In genomic region chr1:56972950-56973592, GRCm38 (mm10) we compare ENCODE assay signal across 8 mouse cellular contexts. TPM values are rescaled to one million over a fixed set of nuclear protein-coding genes. Genes with fewer than 3 reads are reported as not detected.
DNase-seq lines count a peak whose midpoint lies in the region; ATAC-seq and TF ChIP-seq lines count a peak whose summit lies in the region.

No protein-coding gene starts in this region.

- TF ChIP-seq CTCF in liver, embryonic 14.5 days (IDR thresholded peaks at IDR 0.05; ENCODE audit: low read depth) = no peak

- H3K4me1 ChIP-seq in forebrain, embryonic 11.5 days (replicated peaks; ENCODE audit: control insufficient read depth, insufficient read depth, low read length) = peaks cover 19% of the 10 kb centered on the region; the same call in 1 of the 2 replicates
- peaks cover 16% of the 10 kb centered on the region for H3K4me1 ChIP-seq in heart, embryonic 16.5 days (ENCODE audit: control insufficient read depth, insufficient read depth, low read length)
- H3K4me1 ChIP-seq in liver, embryonic 14.5 days (replicated peaks; ENCODE audit: control insufficient read depth in 2 of 2, insufficient read depth in 2 of 2, low read length in 1 of 2) = no peaks in the 10 kb centered on the region
- peaks cover 22% of the 10 kb centered on the region; the same call in 1 of the 2 replicates for H3K4me1 ChIP-seq in neural tube, embryonic 11.5 days (ENCODE audit: control insufficient read depth, insufficient read depth, low read length)
- H3K4me1 ChIP-seq in stomach, embryonic 16.5 days (ENCODE audit: control insufficient read depth, insufficient read depth, low read length) = peaks cover 27% of the 10 kb centered on the region

- H3K27me3 ChIP-seq in forebrain, embryonic 11.5 days (ENCODE audit: control insufficient read depth, insufficient read depth, low read length) = peaks cover 43% of the 10 kb centered on the region
- peaks cover 59% of the 10 kb centered on the region for H3K27me3 ChIP-seq in heart, embryonic 16.5 days (ENCODE audit: control insufficient read depth, insufficient read depth, low read length)
- H3K27me3 ChIP-seq in liver, embryonic 14.5 days (ENCODE audit: control insufficient read depth, insufficient read depth, low read length) = peaks cover 96% of the 10 kb centered on the region
- H3K27me3 ChIP-seq in neural tube, embryonic 11.5 days (ENCODE audit: control insufficient read depth, insufficient read depth, low read length) = peaks cover 59% of the 10 kb centered on the region
- H3K27me3 ChIP-seq in stomach, embryonic 16.5 days (ENCODE audit: control insufficient read depth, insufficient read depth, low read length) = peaks cover 53% of the 10 kb centered on the region

- H3K9me3 ChIP-seq in forebrain, embryonic 11.5 days (ENCODE audit: control insufficient read depth, low read length) = no peaks in the 10 kb centered on the region
- H3K9me3 ChIP-seq in heart, embryonic 16.5 days (replicated peaks; ENCODE audit: control insufficient read depth, low read length) = no peaks in the 10 kb centered on the region
- H3K9me3 ChIP-seq in liver, embryonic 14.5 days (ENCODE audit: control insufficient read depth, low read length) = no peaks in the 10 kb centered on the region
- H3K9me3 ChIP-seq in neural tube, embryonic 11.5 days (ENCODE audit: control insufficient read depth, low read length) = no peaks in the 10 kb centered on the region
- no peaks in the 10 kb centered on the region for H3K9me3 ChIP-seq in stomach, embryonic 16.5 days (replicated peaks; ENCODE audit: control insufficient read depth, low read length)

- H3K4me3 ChIP-seq in forebrain, embryonic 11.5 days (ENCODE audit: low read depth, low read length) = peak overlapping the region; percentile 76
- H3K4me3 ChIP-seq in heart, embryonic 16.5 days (ENCODE audit: low read length) = peak overlapping the region; percentile 86
- peak overlapping the region; percentile 57 to 59 for H3K4me3 ChIP-seq in liver, embryonic 14.5 days (ENCODE audit: insufficient read depth in 1 of 2, low read depth in 2 of 2, low read length in 2 of 2)
- H3K4me3 ChIP-seq in neural tube, embryonic 11.5 days (ENCODE audit: low read depth, low read length) = peak overlapping the region; percentile 78
- peak overlapping the region; percentile 84 for H3K4me3 ChIP-seq in stomach, embryonic 16.5 days (replicated peaks; ENCODE audit: low read length)

- H3K4me2 ChIP-seq in forebrain, embryonic 11.5 days (ENCODE audit: low read depth, low read length, severe bottlenecking) = peak overlapping the region; percentile 96
- H3K4me2 ChIP-seq in heart, embryonic 16.5 days (ENCODE audit: low read depth, low read length) = peak overlapping the region; percentile 100
- H3K4me2 ChIP-seq in liver, embryonic 14.5 days (ENCODE audit: low read depth) = peak overlapping the region; percentile 71
- H3K4me2 ChIP-seq in neural tube, embryonic 11.5 days (ENCODE audit: low read depth) = peak overlapping the region; percentile 95
- peak overlapping the region; percentile 97 for H3K4me2 ChIP-seq in stomach, embryonic 16.5 days (ENCODE audit: low read depth, low read length)

- peak; percentile 85 to 86 for DNase-seq in B cell, adult 2 months
- DNase-seq in brain, embryonic 18.5 days (ENCODE audit: low read depth, low spot score) = peak; percentile 77
- peak; percentile 94 for DNase-seq in forebrain, embryonic 11.5 days (ENCODE audit: low spot score)
- peak; percentile 94 to 97 for DNase-seq in kidney, postnatal 36 days
- peak; percentile 45 to 50 (median 45) for DNase-seq in liver, embryonic 14.5 days (ENCODE audit: low read depth in 3 of 3, low spot score in 3 of 3)
- peak; percentile 96 for DNase-seq in neural tube, embryonic 11.5 days (ENCODE audit: low spot score)

- no peaks in the 10 kb centered on the region for H3K36me3 ChIP-seq in forebrain, embryonic 11.5 days (ENCODE audit: control insufficient read depth, insufficient read depth, low read length)
- no peaks in the 10 kb centered on the region for H3K36me3 ChIP-seq in heart, embryonic 16.5 days (ENCODE audit: control insufficient read depth, insufficient read depth)
- H3K36me3 ChIP-seq in liver, embryonic 14.5 days (replicated peaks; ENCODE audit: control insufficient read depth, insufficient read depth, low read depth) = no peaks in the 10 kb centered on the region
- no peaks in the 10 kb centered on the region for H3K36me3 ChIP-seq in neural tube, embryonic 11.5 days (ENCODE audit: control insufficient read depth, insufficient read depth, low read length)
- no peaks in the 10 kb centered on the region for H3K36me3 ChIP-seq in stomach, embryonic 16.5 days (ENCODE audit: control insufficient read depth, insufficient read depth, low read length)

- ATAC-seq in forebrain, embryonic 11.5 days (replicated peaks; ENCODE audit: low FRiP score) = peak; percentile 66
- ATAC-seq in heart, embryonic 16.5 days (replicated peaks; ENCODE audit: extremely low read depth, insufficient read depth, low FRiP score) = peak; percentile 76
- peak; percentile 46; the same call in 1 of the 2 replicates for ATAC-seq in liver, embryonic 14.5 days (ENCODE audit: insufficient read depth)
- ATAC-seq in neural tube, embryonic 11.5 days (ENCODE audit: insufficient read depth, low FRiP score, low TSS enrichment) = peak; percentile 62
- ATAC-seq in stomach, embryonic 16.5 days (ENCODE audit: insufficient read depth, low FRiP score) = peak; percentile 68; the same call in 1 of the 2 replicates

- peak overlapping the region; percentile 88 for H3K27ac ChIP-seq in forebrain, embryonic 11.5 days (ENCODE audit: low read depth, low read length)
- H3K27ac ChIP-seq in heart, embryonic 16.5 days (ENCODE audit: low read length) = peak overlapping the region; percentile 58
- H3K27ac ChIP-seq in liver, embryonic 14.5 days = no peak overlapping the region
- peak overlapping the region; percentile 80 for H3K27ac ChIP-seq in neural tube, embryonic 11.5 days (ENCODE audit: low read depth, low read length)
- H3K27ac ChIP-seq in stomach, embryonic 16.5 days (ENCODE audit: low read length) = peak overlapping the region; percentile 74

- under 1% methylated on average over 47 of the region's 47 CpGs for WGBS in forebrain, embryonic 11.5 days
- WGBS in heart, embryonic 16.5 days = under 1% methylated on average over 47 of the region's 47 CpGs
- under 1% methylated on average over 46 of the region's 47 CpGs for WGBS in liver, embryonic 14.5 days (ENCODE audit: insufficient replicate concordance)
- under 1% methylated on average over 47 of the region's 47 CpGs for WGBS in neural tube, embryonic 11.5 days
- WGBS in stomach, embryonic 16.5 days = under 1% methylated on average over 47 of the region's 47 CpGs

- no peak for TF ChIP-seq EP300 in liver, embryonic 14.5 days (IDR thresholded peaks at IDR 0.05; ENCODE audit: low read depth)

- peak overlapping the region; percentile 90 for H3K9ac ChIP-seq in forebrain, embryonic 11.5 days (ENCODE audit: low read length)
- peak overlapping the region; percentile 74 for H3K9ac ChIP-seq in heart, embryonic 16.5 days (ENCODE audit: low read length)
- H3K9ac ChIP-seq in liver, embryonic 14.5 days (replicated peaks) = no peak overlapping the region
- peak overlapping the region; percentile 93 for H3K9ac ChIP-seq in neural tube, embryonic 11.5 days (ENCODE audit: low read length)
- peak overlapping the region; percentile 83 for H3K9ac ChIP-seq in stomach, embryonic 16.5 days (ENCODE audit: low read length)

RNA-seq across cellular contexts. Expression of gene Satb2, which starts 5.4 kb away (rescaled TPM):
- 1.5 and 1.9 TPM in 2 replicates for polyA plus RNA-seq in forebrain, embryonic 11.5 days (2014; fragmentation: Nextera tagmentation; extraction: Ambion mirVana)
- 0.10 and 0.26 TPM in 2 replicates for polyA plus RNA-seq in heart, embryonic 16.5 days (2015; fragmentation: Nextera tagmentation; extraction: Ambion mirVana)
- polyA plus RNA-seq in liver, embryonic 14.5 days (2012; rRNA removed) = 0.03 and 0.08 TPM in 2 replicates
- 0.03 TPM in 1 of 2 replicates, not detected in the other for polyA plus RNA-seq in liver, embryonic 14.5 days (2014; fragmentation: Nextera tagmentation; extraction: Ambion mirVana)
- 1.5 and 1.8 TPM in 2 replicates for polyA plus RNA-seq in neural tube, embryonic 11.5 days (2014; fragmentation: Nextera tagmentation; extraction: Ambion mirVana)
- polyA plus RNA-seq in stomach, embryonic 16.5 days (2015; fragmentation: Nextera tagmentation; extraction: Ambion mirVana) = 0.31 and 0.32 TPM in 2 replicates

Comparison
In these comparisons a context has a peak if more than half of its experiments do, and no peak if none do; other contexts are left out.
1. DNase-seq: peak in every context shown above with its lines; median percentile 96 in neural tube, embryonic 11.5 days; 96 in kidney, postnatal 36 days; 94 in forebrain, embryonic 11.5 days; 86 in B cell, adult 2 months; 77 in brain, embryonic 18.5 days; 45 in liver, embryonic 14.5 days.